Mouse (Mus musculus) CD4-positive, CD25-positive, alpha-beta regulatory T cell, adult 4 months (primary cell): ENCODE data around the gene Fbxl13. TPM values are rescaled to one million over a fixed set of nuclear protein-coding genes. Genes with fewer than 3 reads are reported as not detected.

ENCODE experiments used
- ATAC-seq: one replicate; pipeline ENCODE4 v1.8.0; 2017
- polyA plus RNA-seq, 2 experiments: library from polyadenylated mRNA; unstranded; fragments of 100-300 nt; shearing (Covaris generic); gene quantifications; one replicate each; pipeline ENCODE4 v1.2.1; 2017

Fbxl13 gene
- polyA plus RNA-seq, 2 experiments from 2014 or later, result not detected

DNA sequence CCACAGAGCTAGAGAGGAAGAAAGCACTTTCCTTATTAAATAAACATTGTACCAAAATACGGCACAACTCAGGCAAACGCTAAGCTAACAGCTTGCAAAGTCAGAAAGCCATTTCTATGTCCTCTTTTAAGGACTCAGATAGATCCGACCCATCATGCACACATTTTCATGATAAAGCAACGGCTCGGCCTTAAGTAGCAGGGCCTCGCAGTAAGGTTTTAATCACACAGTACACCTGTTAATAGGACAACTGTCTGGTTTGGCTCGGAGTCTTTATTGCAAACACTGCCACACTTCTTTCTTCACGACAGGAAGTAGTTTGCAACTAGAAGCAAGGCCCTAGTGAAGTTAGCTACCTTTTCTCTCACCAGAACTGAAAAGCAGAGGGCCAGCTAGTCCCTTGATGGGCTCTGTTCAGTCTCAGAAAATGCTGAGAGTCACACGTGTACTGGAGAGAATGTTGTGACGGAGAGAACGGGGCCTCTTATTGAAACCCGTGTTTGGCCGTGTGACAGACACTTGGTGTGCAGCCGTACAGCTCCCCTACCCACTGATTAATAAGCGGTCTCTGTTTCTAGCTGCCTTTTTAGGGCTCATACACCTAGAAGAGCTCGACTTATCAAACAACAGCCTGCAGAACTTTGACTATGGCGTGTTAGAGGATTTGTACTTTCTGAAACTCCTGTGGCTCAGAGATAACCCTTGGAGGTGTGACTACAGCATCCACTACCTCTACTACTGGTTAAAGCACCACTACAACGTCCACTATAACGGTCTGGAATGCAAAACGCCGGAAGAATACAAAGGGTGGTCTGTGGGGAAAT, 70.8 kb downstream of the Fbxl13 start:
- ATAC-seq, result no peak

DNA sequence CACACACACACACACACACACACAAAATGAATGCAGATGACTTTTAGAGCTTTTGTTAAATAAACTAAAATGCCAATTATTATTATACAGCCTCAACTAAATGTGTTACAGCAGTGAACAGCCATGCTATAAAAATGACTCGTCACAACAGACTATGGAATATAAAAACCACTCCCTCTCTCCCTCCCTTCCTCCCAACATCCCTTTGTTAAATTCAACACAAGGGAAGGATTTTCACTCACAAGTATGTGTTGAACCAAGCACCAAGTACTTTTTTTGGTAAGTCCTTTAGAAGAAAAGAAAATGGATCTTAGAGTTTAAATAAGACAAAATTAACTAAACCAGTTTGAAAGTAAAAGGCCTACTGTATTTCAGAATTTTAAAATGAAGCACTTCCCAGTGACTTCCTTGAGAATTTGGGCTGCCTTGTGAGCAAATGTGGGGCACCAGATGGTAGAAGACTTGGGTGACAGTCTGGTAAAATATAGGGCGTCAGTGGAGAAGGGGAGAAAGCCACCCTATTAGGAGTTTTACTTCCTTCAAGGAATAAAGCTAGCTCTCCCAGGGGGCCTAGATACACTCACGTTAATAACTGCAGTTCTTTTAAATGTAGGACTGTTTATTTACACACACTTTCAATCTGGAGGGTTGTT, 72.5 kb downstream of the Fbxl13 start:
- ATAC-seq, result no peak

DNA sequence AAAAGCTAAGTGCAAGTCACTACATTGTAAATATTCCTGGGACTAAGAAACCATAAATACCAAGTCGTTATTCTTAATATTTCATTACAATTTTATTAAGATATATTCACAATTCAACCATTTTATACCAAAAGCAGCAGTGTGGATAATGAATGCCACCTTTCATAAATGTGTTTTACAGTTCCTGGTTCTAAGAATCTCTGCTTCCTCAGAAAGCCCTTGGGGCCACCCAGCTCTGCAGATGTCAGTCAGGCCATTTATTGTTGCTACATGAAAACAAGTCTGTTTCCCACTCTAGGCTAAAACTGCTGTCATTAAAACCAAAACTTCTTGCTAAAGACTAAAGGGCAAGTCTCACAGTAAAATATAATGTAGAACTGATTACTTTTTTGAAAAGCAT, 77.7 kb downstream of the Fbxl13 start:
- ATAC-seq, result no peak

DNA sequence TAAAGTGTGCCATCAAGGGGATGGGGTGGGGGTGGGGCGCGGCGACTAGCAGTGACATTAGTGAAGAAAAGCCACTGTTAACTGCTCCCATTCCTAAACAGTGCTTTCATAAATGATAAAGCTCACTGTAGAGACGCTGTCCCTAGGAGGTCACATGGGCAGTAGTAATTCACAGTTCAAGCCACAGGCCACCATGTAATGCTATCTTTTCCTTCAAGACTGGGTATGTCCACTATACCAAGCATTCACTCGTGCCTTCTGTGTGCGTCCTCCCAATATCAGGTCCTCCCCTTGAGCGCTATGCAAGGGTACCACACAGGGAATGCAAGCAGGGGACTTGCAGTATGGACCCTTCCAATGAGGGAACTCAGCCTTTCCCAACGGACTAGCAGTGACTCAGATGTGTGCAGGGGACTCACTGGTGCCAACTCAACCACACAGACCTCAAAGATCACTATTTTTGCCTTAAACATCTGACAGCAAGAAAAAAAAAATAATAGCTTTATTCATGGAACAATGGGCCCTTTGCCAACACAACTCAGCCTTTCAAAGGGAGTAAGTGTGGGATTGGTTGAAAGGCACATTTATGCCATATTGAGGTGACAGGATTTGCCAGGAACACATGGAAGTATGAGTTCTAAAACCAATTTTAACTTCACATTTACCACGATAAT, 79.9 kb downstream of the Fbxl13 start:
- ATAC-seq, result no peak

DNA sequence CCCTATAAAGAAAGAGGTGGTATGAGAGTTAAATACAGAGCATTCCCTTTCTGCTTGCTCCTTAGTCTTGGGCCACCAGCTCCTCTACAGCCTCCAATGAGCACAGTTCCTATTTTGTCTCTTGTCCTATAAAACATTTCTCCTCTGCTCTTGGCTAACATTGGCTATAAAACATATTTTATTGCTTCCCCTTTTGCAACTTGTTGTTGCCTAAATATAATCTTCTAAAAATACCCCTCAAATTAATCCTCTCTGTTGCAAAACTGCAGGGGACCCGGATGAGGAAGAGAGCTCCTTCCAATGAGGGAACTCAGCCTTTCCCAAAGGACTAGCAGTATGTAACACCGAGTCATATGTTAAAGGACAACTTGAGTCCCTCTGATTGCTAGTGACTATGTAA, 81.5 kb downstream of the Fbxl13 start:
- no peak for ATAC-seq

DNA sequence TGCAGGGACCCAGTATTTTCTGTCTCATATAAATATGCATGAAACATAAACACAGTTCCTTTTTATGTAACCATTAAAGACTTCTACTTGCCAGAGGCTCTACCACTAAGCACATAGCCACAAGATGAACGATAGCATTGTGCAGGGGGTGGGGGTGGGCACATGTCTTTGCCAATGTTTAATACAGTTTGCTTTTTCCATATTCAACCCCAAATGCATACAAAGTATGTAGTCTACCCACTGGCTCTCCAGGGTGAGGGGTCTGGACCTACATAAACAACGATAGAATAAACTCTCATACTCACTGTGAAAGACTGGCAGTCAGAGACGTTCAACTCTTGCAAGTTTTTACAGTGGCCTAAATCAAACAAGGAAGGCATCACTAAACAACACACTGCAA, 88.9 kb downstream of the Fbxl13 start:
- ATAC-seq, result no peak

DNA sequence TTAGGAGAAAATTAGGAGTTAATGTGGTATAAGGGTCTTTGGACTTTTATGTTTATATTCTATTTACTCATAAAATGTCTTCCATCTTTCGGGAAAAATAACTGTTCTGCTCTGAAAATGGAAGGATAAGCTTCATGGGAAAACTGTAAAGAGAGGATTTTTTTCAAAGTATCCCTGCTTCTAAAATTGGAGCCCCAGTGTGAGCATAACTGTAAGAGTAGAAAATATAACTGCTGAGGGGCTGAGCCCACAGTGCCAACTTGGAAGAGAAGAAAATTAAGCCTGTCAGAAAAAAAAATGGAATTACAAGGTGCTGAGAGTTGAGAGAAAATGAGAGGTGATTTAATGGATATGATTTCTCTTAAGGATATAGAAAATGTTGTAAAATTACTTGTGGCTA, 90.7 kb downstream of the Fbxl13 start:
- no peak for ATAC-seq

DNA sequence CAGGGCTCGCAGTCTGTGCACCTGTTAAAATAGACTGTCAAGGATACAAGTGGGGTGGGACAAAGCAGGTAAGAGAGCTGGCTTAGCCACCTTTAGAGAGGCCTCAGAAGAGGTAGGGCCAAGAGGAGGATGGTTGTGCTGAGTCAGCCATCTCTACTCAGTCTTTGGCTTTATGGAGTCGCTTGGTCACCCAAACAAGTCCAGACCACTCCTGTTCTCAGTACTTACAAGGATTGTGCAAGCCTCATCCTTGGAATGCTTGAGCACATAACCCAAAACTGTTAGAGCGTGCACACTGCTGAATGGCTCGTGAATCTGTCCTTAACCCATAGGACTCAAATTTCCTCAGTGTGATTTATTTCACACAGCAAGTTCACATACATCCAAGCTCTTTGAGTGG, 91.7 kb downstream of the Fbxl13 start:
- ATAC-seq, result no peak

DNA sequence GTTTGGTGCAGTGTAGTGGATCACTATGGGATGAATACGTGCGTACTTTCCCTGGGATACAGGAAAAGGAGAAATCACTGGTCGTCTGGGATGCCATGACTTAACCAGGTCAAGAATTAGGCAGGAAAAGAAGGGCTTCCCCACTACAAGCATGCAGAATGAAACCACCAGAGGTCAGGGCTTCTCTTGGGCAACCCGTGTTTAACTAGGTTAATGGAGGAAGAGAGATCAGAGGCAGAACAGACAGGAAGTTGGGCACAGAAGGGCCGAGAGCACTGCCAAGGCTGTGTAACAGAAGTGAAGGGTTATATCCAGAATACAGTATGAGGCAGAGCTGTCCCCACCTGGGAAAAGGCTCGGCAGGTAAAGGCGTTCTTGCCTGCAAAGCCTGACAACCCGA, 98.4 kb downstream of the Fbxl13 start:
- ATAC-seq, result no peak

DNA sequence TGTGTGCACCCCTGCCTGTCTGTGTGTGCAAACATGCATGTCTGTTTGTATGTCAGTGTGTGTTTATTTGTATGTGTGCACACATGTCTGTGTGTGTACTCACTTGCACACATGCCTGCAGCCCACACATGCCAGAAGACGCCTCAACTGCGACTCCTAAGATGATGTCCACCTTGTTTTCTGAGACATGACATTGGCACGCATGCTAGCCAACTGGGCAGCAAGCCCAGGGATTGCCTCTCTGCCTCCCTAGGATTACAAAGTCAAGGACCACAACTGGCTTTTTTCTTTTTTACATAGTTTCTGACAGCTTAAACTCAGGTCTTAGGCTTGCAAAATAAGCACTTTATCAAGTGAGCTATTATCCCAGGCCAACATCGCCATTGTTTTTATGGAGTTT, 99.6 kb downstream of the Fbxl13 start:
- no peak for ATAC-seq

DNA sequence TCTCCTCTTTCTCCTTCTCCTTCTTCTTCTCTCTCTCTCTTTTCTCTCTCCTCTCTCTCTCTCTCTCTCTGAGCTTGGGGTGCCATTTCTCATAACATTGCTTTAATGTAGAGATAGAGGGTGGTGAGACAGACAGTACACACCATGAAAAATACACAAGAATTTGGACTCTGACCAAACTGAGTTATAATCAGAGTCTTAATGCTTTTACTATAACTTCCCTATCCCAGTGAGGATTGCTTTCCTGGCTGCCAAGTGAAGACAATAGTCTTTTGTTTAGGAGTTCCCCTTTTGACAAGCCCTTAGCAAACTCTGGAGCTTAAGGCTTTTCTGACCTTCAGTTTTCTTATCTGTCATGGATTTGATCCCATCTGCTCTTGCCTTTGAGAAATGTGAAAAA, 100.2 kb downstream of the Fbxl13 start:
- no peak for ATAC-seq

DNA sequence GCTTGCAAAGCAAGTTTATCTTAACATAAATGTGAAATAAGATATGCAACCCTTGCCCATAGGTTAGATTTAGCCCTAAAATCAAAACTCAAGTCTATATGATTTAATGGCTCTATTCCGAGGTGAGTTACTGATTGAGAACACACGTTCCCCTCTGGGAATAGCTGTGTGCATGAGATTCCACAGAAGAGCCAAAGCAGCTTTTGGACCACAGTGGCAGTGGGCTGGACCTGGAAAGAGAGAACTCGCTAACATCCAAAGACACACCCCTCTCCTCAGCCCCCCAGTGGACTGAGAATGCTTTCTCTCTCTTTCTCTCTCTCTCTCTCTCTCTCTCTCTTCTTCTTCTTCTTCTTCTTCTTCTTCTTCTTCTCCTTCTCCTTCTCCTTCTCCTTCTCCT, 100.6 kb downstream of the Fbxl13 start:
- ATAC-seq, result no peak

DNA sequence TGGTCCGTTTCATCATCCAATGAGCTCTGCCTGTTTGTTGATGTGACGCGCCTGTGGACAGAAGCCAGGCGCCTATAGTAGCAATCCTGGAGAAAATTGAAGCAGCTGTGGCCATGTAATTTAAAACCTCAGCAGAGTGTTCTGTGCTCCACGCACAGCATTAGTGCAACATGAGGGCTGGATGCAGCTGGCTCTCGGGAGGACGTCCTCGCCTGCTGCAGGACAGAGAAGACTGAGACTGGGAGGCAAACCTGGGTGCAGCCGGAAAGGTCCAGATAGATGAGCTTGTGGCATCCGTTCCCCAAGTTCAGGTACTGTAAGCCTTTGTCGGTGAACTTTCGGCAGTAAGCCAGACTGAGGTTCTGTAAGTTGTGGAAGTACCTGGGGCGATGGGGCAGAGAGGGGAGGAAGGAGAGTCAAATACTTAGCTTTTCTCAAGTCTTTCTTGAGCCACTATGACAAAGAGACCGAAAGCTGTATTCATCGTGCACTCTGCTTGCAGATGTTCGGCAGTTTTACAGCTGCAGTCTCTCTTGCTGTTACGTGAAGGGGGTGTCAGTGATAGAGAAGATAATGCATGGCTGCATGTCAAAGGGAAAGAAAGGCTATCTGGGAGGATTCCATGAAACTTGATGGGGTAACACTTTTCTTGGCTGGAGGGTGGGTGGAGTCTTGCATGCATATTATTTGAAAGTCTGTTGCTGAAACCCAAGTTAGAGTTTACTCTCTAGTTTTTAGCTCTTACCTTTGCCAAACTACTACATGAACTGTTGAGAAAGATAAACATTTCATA, 101.8 kb downstream of the Fbxl13 start, which contains the start of gene Lrrc17:
Lrrc17 (plus strand) TSS at position 151 of the 793 bp plus-strand sequence.
- ATAC-seq, result no peak

DNA sequence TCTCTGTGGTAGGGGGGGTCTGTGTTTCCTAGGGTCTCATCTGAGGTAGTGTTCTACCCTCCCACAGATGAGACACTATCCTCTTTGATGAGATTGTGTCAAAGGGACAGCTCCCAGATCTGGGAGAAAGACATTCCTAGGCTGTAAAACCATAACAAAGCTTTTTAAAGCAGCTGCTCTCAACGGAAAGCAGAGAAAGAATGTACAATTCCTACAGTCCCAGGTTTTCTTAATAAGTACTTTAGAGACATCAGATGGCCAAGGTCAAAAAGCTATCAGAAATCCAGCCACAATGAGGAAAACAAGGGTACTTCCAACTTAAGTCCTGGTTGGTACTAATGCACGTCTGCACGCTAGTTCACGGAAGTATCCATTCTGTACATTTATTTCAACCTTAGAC, 103.2 kb downstream of the Fbxl13 start:
- no peak for ATAC-seq

DNA sequence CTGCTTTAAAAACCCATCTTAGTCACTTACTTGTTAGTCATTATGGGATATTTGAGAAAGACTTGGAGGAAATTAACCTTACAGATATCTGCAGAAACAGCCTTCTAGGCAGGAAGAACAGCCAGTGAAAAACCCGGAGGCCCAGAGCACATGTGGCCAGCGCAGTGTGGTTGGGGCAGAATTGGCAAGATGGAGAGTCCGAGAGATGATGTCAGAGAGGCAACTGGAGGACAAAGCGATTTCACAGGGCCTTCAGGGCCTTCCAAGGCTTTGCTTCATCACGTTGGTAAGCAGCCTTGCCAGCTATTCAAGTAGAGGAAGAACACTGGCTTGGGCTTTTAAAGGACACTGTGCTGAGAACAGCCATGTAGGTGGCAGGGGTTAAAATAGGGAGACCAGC, 112.5 kb downstream of the Fbxl13 start:
- no peak for ATAC-seq

DNA sequence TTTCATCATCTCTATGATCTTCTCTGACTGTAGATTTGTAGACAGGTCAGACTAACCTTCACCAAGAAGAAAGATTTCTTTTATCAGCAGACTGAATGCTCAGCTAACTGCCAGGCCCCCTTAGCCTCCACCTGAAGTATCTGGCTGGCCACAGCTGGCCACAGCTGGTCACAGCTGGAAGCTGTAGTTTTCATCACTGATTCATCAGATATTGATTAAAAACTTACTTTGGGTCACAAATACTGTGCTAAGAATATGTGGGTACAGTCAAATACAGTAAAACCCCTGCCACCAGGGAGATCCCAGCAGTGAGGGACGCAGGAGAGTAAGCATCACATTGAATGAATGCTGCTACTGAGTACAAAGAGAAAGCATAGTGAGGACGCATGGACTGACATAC, 113.3 kb downstream of the Fbxl13 start:
- no peak for ATAC-seq

DNA sequence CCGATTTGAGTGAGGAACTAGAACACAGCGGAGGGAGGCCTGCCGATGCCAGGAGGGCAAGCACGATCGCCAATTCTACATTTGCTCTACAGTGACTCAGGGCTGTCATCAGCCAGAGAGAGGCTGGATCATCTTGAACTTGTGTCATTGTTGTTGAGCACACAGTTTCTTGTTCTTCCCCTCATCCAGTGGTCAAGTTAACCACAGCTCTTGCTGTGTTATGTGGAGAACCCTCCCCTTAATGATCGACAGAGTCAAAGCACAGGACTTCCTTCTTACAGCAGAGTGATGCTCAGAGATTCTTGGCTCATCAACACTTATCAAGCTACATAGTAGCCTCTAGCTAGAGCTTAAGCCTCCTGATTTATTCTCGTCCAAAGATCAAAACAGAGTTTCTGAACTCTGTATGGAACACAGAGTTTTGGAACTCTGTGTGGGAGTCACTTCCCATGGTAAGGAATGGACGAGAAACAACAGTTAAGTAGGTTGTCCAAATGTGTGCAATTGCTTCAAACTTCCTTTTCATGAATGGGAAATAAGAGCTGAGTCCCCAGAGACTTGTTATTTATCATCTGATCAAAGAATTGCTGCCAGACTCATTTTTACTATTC, 116.2 kb downstream of the Fbxl13 start:
- ATAC-seq, result no peak

DNA sequence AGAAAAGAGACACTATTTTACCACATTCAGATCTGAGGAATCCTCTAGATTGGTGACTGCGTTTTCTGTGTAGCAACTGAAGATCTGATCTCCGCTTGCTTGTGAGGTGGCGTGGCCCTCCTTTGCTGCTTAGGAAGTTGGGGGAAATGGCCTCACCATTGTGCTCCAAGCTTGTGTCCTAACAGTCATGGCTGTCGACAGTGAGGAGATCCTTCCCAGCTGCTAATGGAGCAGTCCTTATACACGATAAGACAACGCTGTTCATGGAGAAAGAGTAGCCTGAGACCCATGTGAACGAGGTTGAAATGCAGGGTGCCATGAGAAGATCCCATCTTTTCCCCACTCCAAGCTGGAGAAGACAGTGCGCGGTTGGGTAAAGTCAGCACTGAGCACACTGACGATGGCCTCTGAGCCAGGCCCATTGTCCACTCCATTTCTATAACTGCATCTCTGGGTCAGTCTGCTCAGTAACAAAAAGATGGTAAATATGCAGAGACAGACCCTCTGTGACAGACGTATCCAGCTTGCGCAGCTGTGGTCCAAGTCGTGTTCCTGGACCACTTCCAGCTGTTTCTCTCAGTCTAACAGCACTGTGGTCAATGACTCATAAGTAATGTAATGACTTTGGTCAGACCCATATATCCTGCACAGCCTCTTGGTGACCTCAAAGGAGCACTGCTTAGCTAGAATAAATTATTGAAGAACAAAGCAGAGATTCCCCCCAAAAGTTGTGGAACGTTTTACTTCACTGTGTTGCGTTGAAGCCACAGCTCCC, 117.2 kb downstream of the Fbxl13 start:
- ATAC-seq, result no peak

DNA sequence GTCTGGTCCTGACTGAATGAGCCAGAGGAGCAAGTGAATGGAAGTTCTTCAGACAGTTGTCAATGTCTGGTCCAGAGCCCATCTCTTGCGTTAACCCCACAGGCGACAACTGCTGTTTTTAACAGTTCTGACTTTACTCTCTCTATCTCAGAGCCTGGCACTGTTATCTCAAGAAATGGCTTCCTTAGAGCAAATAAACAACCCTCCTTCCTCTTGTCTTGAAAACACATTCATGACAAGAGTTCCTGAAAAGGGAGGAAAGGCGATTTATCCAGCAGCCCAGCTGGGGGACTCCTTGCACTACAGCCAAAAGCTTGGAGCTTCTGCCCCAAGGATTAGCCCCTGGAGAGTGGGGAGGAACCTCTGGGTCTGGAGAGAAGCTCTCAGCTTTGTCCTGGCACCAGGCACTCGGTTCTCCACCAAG, 117.9 kb downstream of the Fbxl13 start:
- ATAC-seq, result no peak

DNA sequence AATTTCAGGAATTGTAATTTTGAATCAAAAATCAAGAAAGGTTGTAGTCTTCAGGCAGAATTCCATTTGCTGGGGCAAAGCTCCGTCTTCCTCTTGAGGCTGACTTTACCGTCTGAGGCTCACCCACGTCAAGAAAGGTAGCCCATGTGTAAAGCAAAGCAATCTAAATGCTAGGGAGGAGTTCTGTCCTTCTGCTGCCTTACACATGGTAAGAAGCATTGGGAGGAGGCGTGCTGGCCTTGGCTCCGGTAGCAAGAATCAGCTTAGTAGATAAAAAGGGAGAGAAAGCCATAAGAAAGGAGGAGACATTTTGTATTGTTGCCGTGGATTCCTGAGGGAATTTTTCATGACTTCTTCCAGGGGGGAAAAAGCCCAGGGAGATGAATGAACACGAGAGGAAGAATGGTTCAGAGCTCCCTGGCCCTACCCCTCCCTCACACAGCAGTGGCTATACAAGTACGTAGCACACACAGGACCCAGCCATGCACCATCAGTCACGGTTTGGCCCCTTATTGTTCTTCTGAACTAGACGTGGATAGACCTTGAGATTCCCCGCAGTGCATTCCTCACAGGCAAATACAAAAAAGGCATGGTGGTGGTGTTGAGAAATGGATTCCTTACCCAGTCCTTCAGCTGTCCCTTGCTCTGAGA, 118.5 kb downstream of the Fbxl13 start:
- ATAC-seq, result no peak

DNA sequence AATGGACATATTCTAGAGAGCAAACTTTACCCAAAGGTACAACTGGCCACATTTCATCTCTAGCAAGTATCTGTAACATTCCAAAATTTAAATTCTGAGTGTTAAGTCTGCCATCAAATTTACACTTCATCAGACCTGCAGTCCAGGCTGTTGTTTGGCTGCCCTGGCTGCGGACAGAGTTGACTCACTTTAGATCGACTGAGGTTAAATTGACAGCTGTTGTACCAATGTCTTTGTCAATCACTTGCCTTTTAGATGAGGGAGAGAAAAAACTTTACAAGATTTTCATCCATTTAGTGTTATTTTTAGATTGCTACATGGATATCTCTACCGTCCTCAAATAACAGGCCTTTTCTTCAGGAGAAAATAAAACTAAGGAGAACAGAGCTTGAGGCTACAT, 126.3 kb downstream of the Fbxl13 start:
- ATAC-seq, result no peak
